Mouse (Mus musculus): ENCODE measurements around the gene Eif2ak1.

DNA sequence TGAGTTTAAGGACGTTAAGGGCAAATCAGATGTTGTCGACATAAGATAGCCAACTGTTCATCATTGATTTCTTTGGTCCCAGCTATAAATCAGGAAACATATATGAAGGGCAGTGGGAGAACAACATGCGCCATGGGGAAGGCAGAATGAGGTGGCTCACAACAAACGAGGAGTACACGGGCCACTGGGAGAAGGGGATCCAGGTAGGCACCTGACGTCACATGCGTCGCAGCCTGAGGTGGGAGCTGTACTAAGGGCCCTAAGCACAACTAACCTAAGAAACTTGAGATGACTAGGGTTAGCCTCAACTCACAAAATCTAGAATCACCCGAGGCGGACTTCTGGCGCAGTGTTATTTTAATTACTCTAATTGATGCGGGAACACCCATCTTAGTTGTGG, 130.8 kb downstream of the Eif2ak1 start:
- no peak for TF ChIP-seq CTCF (conservative IDR thresholded peaks at IDR 0.05; ENCODE audit: low read length)
- no peak for TF ChIP-seq POU5F1 (IDR thresholded peaks at IDR 0.05; ENCODE audit: borderline replicate concordance, low read length)
